Mouse (Mus musculus) CH12.LX (cell line): ENCODE results near the gene Cdh22. TPM values are rescaled to one million over a fixed set of nuclear protein-coding genes. Genes with fewer than 3 reads are reported as not detected.

Experiments
- DNase-seq: peaks from one replicate; pipeline ENCODE4 v3.0.0-alpha.2; 2013; ENCODE audit errors: extremely low read depth
- H3K27ac ChIP-seq: 2 replicates; pipeline ENCODE4 v1.5.1; 2012; ENCODE audit warnings: low read depth, mild to moderate bottlenecking, control low read depth, moderate library complexity; ENCODE audit not compliant: insufficient read depth
- H3K27me3 ChIP-seq: replicated peaks from 2 replicates; pipeline ENCODE3; 2012; ENCODE audit warnings: inconsistent platforms
- H3K36me3 ChIP-seq, 2 experiments: replicated peaks in 1 of 2; 2 replicates each; pipeline versions ENCODE3 to v1.6.1; 2012; ENCODE audit warnings: inconsistent platforms in 1 of 2, low read length in 1 of 2, mild to moderate bottlenecking in 1 of 2, mixed read lengths in 1 of 2, moderate library complexity in 1 of 2; ENCODE audit not compliant: control insufficient read depth in 1 of 2, insufficient read depth in 1 of 2
- H3K4me1 ChIP-seq, 2 experiments: 2 replicates each; pipeline ENCODE4 v1.6.1; 2012; ENCODE audit warnings: inconsistent platforms in 1 of 2, moderate library complexity in 1 of 2; ENCODE audit not compliant: insufficient read depth in 2 of 2, control insufficient read depth in 1 of 2
- H3K4me2 ChIP-seq: 2 replicates; pipeline ENCODE4 v1.6.1; 2012; ENCODE audit warnings: low read depth, mild to moderate bottlenecking, control low read depth; ENCODE audit not compliant: poor library complexity, insufficient read depth, severe bottlenecking
- H3K4me3 ChIP-seq, 3 experiments: fragments of 150-350 bp in 1 of 3; sonication (generic) in 1 of 3; replicated peaks in 1 of 3; 2 replicates each; pipeline versions ENCODE3 to v1.5.1; 2011 to 2012; ENCODE audit warnings: low read depth in 2 of 3, low read length in 2 of 3, mild to moderate bottlenecking in 2 of 3, moderate library complexity in 2 of 3, control low read depth in 1 of 3, improper control_type of control experiment in 1 of 3, inconsistent platforms in 1 of 3, mixed read lengths in 1 of 3; ENCODE audit not compliant: poor library complexity in 1 of 3
- H3K79me2 ChIP-seq: replicated peaks from 2 replicates; pipeline ENCODE4 v1.6.1; 2012; ENCODE audit warnings: mild to moderate bottlenecking, moderate library complexity; ENCODE audit not compliant: control insufficient read depth, poor library complexity, insufficient read depth, severe bottlenecking; ENCODE audit errors: extremely low read depth
- H3K9ac ChIP-seq: 2 replicates; pipeline ENCODE4 v1.6.1; 2012; ENCODE audit warnings: low read depth, mild to moderate bottlenecking, control low read depth, moderate library complexity; ENCODE audit not compliant: insufficient read depth
- H3K9me3 ChIP-seq: replicated peaks from 2 replicates; pipeline ENCODE3; 2012; ENCODE audit warnings: low read length, inconsistent platforms, mixed read lengths
- BHLHE40 ChIP-seq: IDR thresholded peaks from 2 replicates; pipeline ENCODE4 v1.6.1; 2011; ENCODE audit warnings: mild to moderate bottlenecking, low read depth, low read length, improper control_type of control experiment
- CTCF ChIP-seq, 2 experiments: IDR thresholded peaks in 1 of 2; conservative IDR thresholded peaks in 1 of 2; 2 replicates each; pipeline ENCODE4 v1.5.1; 2011 to 2012; ENCODE audit warnings: low read depth in 2 of 2, low read length in 2 of 2, improper control_type of control experiment in 1 of 2, inconsistent platforms in 1 of 2, mild to moderate bottlenecking in 1 of 2, moderate library complexity in 1 of 2
- E2F4 ChIP-seq: IDR thresholded peaks from 2 replicates; pipeline ENCODE4 v1.6.1; 2011; ENCODE audit warnings: low read depth, low read length, improper control_type of control experiment; ENCODE audit not compliant: insufficient replicate concordance
- ELF1 ChIP-seq: IDR thresholded peaks from 2 replicates; pipeline ENCODE4 v1.6.1; 2014; ENCODE audit warnings: low read depth, mild to moderate bottlenecking, inconsistent platforms, low read length, improper control_type of control experiment
- EP300 ChIP-seq: IDR thresholded peaks from 2 replicates; pipeline ENCODE4 v1.6.1; 2011; ENCODE audit warnings: low read length, improper control_type of control experiment
- ETS1 ChIP-seq: conservative IDR thresholded peaks from 2 replicates; pipeline ENCODE4 v1.6.1; 2012; ENCODE audit warnings: low read depth, mild to moderate bottlenecking, inconsistent platforms, low read length, improper control_type of control experiment, moderate library complexity
- GABPA ChIP-seq: IDR thresholded peaks from 2 replicates; pipeline ENCODE4 v1.6.1; 2012; ENCODE audit warnings: low read depth, low read length, improper control_type of control experiment, inconsistent platforms; ENCODE audit not compliant: insufficient replicate concordance
- IRF4 ChIP-seq: IDR thresholded peaks from 2 replicates; pipeline ENCODE4 v1.6.1; 2014; ENCODE audit warnings: low read depth, mild to moderate bottlenecking, inconsistent platforms, low read length, improper control_type of control experiment
- JUN ChIP-seq: IDR thresholded peaks from 2 replicates; pipeline ENCODE4 v1.6.1; 2011; ENCODE audit warnings: low read depth, mild to moderate bottlenecking, low read length, improper control_type of control experiment, moderate library complexity; ENCODE audit not compliant: insufficient read depth
- JUND ChIP-seq: conservative IDR thresholded peaks from 2 replicates; pipeline ENCODE4 v1.6.1; 2011; ENCODE audit warnings: low read depth, low read length, improper control_type of control experiment
- NELFE ChIP-seq: IDR thresholded peaks from 2 replicates; pipeline ENCODE4 v1.6.1; 2011; ENCODE audit warnings: low read depth, low read length, improper control_type of control experiment
- POLR2A ChIP-seq: IDR thresholded peaks from 2 replicates; pipeline ENCODE4 v1.6.1; 2011; ENCODE audit warnings: low read depth, mild to moderate bottlenecking, improper control_type of control experiment, low read length
- SMC3 ChIP-seq: IDR thresholded peaks from 2 replicates; pipeline ENCODE4 v1.6.1; 2011; ENCODE audit warnings: low read depth, low read length, improper control_type of control experiment
- TBP ChIP-seq: conservative IDR thresholded peaks from 2 replicates; pipeline ENCODE4 v1.6.1; 2011; ENCODE audit warnings: low read depth, low read length, improper control_type of control experiment
- UBTF ChIP-seq: IDR thresholded peaks from 2 replicates; pipeline ENCODE4 v1.6.1; 2012; ENCODE audit warnings: low read depth, mild to moderate bottlenecking, inconsistent platforms, low read length, improper control_type of control experiment, moderate library complexity
- USF1 ChIP-seq: IDR thresholded peaks from 2 replicates; pipeline ENCODE4 v1.6.1; 2014; ENCODE audit warnings: low read depth, mild to moderate bottlenecking, inconsistent platforms, low read length, improper control_type of control experiment
- ZKSCAN1 ChIP-seq: IDR thresholded peaks from 2 replicates; pipeline ENCODE4 v1.6.1; 2012; ENCODE audit warnings: low read depth, inconsistent platforms, low read length, improper control_type of control experiment, borderline replicate concordance
- dilution Hi-C: fragments of 300-500 bp; cut with MboI; formaldehyde crosslinking; loops from 2 replicates; pipeline ENCODE4 v1.14.3; 2020; ENCODE audit warnings: low sequenced_read_pairs; ENCODE audit not compliant: extremely low pct_unique_long_range_greater_than_20kb, extremely low pct_ligation_motif_present
- in situ Hi-C: fragments of 300-500 bp; cut with MboI; formaldehyde crosslinking; loops from 3 replicates; pipeline ENCODE4 v1.14.3; 2019; ENCODE audit warnings: low sequenced_read_pairs, low pct_ligation_motif_present, low pct_unique_long_range_greater_than_20kb, mixed read lengths
- polyA plus RNA-seq: library from polyadenylated mRNA; unstranded; fragments of >175 nt; gene quantifications from 2 replicates; pipeline ENCODE4 v1.2.1, GENCODE M21; 2012; ENCODE audit warnings: low read depth; ENCODE audit not compliant: insufficient read length
- total RNA-seq, 2 experiments: library from RNA; depleted of rRNA; stranded (reverse); fragments of 300-350 nt in 1 of 2; fragments of >200 nt in 1 of 2; gene quantifications; 2 replicates each; pipeline ENCODE4 v1.2.3; 2012 to 2014

The Cdh22 gene
- total and polyA plus RNA-seq, 3 experiments, result 0.08 TPM; not detected in 2

DNA sequence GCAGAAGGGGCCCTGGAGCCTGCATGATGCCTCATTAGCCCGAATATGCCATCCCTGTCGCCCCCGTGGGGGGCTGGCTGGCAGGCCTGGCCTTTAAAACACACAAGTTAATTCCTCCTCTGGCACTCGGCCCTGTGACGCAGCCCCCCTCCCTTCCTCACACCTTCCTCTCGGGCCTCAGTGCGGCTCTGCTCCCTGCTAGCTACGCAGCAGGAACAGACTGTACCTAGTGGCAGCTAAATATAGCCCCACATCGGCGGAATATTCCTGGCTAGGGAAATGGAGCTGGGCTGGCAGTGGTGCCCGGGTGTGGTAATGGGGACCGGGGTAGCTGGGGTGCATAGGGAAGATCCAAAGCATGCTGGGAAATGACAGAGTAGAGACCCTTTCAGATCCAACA, 81.6 kb downstream of the Cdh22 start:
- no peaks in the 10 kb centered on the region for H3K36me3 ChIP-seq
- H3K27ac ChIP-seq, result no peak overlapping the region
- no peaks in the 10 kb centered on the region for H3K4me1 ChIP-seq
- no peak for DNase-seq
- no peak overlapping the region for H3K9ac ChIP-seq
- dilution Hi-C loops, result no loop called here
- H3K4me2 ChIP-seq, result no peak overlapping the region
- H3K9me3 ChIP-seq, result no peaks in the 10 kb centered on the region
- no peak overlapping the region for H3K4me3 ChIP-seq
- H3K79me2 ChIP-seq, result no peaks in the 10 kb centered on the region
- in situ Hi-C loops, result no loop called here
- TF ChIP-seq UBTF, result no peak
- TF ChIP-seq, all 38 proteins: peak for 0
- H3K27me3 ChIP-seq, result peaks cover 89% of the 10 kb centered on the region

DNA sequence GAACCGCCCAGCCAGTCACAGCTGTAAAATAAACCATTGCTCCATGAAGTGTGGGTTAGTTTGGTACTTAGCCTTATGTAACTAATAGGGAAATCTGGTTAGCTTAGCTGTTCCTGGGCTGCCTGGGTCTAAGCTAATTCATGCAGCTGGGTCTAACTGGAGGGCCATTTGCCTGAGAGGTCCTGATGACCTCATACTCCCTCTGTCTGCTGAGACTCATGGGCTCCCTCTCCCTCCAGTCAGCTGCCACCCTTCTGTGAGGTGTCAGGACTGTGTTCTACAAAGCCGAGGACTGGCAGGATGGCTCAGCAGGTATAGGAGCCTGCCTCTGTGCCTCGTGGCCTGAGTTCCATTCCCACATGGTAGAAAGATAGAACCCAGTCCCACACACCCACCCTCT, 84.9 kb downstream of the Cdh22 start:
- no peak overlapping the region for H3K4me2 ChIP-seq
- H3K79me2 ChIP-seq, result no peaks in the 10 kb centered on the region
- peaks cover 9% of the 10 kb centered on the region for H3K9me3 ChIP-seq
- no peak overlapping the region for H3K4me3 ChIP-seq
- DNase-seq, result no peak
- TF ChIP-seq ETS1 (no peak), JUND (no peak), CTCF (conservative IDR thresholded peaks at IDR 0.05 in 1 of 2, IDR thresholded peaks at IDR 0.05 in 1 of 2; ENCODE audit: low read depth in 2 of 2, low read length in 2 of 2) (no peak), TBP (no peak), JUN (no peak), GABPA (no peak), SMC3 (no peak), E2F4 (no peak), IRF4 (no peak), ELF1 (no peak), NELFE (no peak), BHLHE40 (no peak), EP300 (no peak), USF1 (no peak)
- TF ChIP-seq, all 38 proteins: peak for 0
- no peaks in the 10 kb centered on the region for H3K36me3 ChIP-seq
- in situ Hi-C loops (no loop called here), dilution Hi-C loops (no loop called here)
- peaks cover 83% of the 10 kb centered on the region for H3K27me3 ChIP-seq
- H3K9ac ChIP-seq, result no peak overlapping the region
- H3K27ac ChIP-seq, result no peak overlapping the region
- no peaks in the 10 kb centered on the region for H3K4me1 ChIP-seq

DNA sequence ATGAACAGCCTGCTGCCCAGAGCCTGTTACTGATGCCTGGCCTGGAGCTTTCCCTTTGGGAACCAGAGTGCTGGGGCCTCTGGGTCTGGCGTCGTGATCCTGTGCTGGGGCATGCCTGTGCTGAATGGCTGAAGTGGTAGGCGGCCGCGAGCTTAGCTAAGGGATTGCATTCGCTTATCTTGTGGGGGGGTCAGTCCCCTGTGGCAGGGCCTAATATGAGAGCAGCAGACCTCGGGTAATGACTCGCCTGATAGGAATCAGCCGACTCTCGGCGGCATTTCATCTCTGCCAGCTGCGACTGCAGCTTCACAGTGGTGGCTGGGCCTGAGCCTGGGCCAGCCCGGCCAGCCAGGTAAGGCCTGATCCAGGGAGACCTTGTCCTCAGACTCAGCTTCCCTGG, 88.8 kb downstream of the Cdh22 start:
- TF ChIP-seq POLR2A (no peak), ZKSCAN1 (no peak), BHLHE40 (no peak)
- H3K4me3 ChIP-seq, result no peak overlapping the region
- H3K36me3 ChIP-seq, result no peaks in the 10 kb centered on the region
- H3K9ac ChIP-seq, result no peak overlapping the region
- dilution Hi-C loops, result no loop called here
- H3K79me2 ChIP-seq, result no peaks in the 10 kb centered on the region
- in situ Hi-C loops, result no loop called here
- DNase-seq, result no peak
- H3K4me2 ChIP-seq, result no peak overlapping the region
- H3K4me1 ChIP-seq, result no peaks in the 10 kb centered on the region
- peaks cover 9% of the 10 kb centered on the region for H3K9me3 ChIP-seq
- H3K27me3 ChIP-seq, result peaks cover 85% of the 10 kb centered on the region
- H3K27ac ChIP-seq, result no peak overlapping the region
